Mouse (Mus musculus) CH12.LX (cell line): ENCODE results near the gene Farp1. TPM values are rescaled to one million over a fixed set of nuclear protein-coding genes. Genes with fewer than 3 reads are reported as not detected.

Experiments
- DNase-seq: peaks from one replicate; pipeline ENCODE4 v3.0.0-alpha.2; 2013; ENCODE audit errors: extremely low read depth
- H3K27ac ChIP-seq: 2 replicates; pipeline ENCODE4 v1.5.1; 2012; ENCODE audit warnings: low read depth, mild to moderate bottlenecking, control low read depth, moderate library complexity; ENCODE audit not compliant: insufficient read depth
- H3K27me3 ChIP-seq: replicated peaks from 2 replicates; pipeline ENCODE3; 2012; ENCODE audit warnings: inconsistent platforms
- H3K36me3 ChIP-seq, 2 experiments: replicated peaks in 1 of 2; 2 replicates each; pipeline versions ENCODE3 to v1.6.1; 2012; ENCODE audit warnings: inconsistent platforms in 1 of 2, low read length in 1 of 2, mild to moderate bottlenecking in 1 of 2, mixed read lengths in 1 of 2, moderate library complexity in 1 of 2; ENCODE audit not compliant: control insufficient read depth in 1 of 2, insufficient read depth in 1 of 2
- H3K4me1 ChIP-seq, 2 experiments: 2 replicates each; pipeline ENCODE4 v1.6.1; 2012; ENCODE audit warnings: inconsistent platforms in 1 of 2, moderate library complexity in 1 of 2; ENCODE audit not compliant: insufficient read depth in 2 of 2, control insufficient read depth in 1 of 2
- H3K4me2 ChIP-seq: 2 replicates; pipeline ENCODE4 v1.6.1; 2012; ENCODE audit warnings: low read depth, mild to moderate bottlenecking, control low read depth; ENCODE audit not compliant: poor library complexity, insufficient read depth, severe bottlenecking
- H3K4me3 ChIP-seq, 3 experiments: fragments of 150-350 bp in 1 of 3; sonication (generic) in 1 of 3; replicated peaks in 1 of 3; 2 replicates each; pipeline versions ENCODE3 to v1.5.1; 2011 to 2012; ENCODE audit warnings: low read depth in 2 of 3, low read length in 2 of 3, mild to moderate bottlenecking in 2 of 3, moderate library complexity in 2 of 3, control low read depth in 1 of 3, improper control_type of control experiment in 1 of 3, inconsistent platforms in 1 of 3, mixed read lengths in 1 of 3; ENCODE audit not compliant: poor library complexity in 1 of 3
- H3K79me2 ChIP-seq: replicated peaks from 2 replicates; pipeline ENCODE4 v1.6.1; 2012; ENCODE audit warnings: mild to moderate bottlenecking, moderate library complexity; ENCODE audit not compliant: control insufficient read depth, poor library complexity, insufficient read depth, severe bottlenecking; ENCODE audit errors: extremely low read depth
- H3K9ac ChIP-seq: 2 replicates; pipeline ENCODE4 v1.6.1; 2012; ENCODE audit warnings: low read depth, mild to moderate bottlenecking, control low read depth, moderate library complexity; ENCODE audit not compliant: insufficient read depth
- H3K9me3 ChIP-seq: replicated peaks from 2 replicates; pipeline ENCODE3; 2012; ENCODE audit warnings: low read length, inconsistent platforms, mixed read lengths
- CHD1 ChIP-seq: IDR thresholded peaks from 2 replicates; pipeline ENCODE4 v1.6.1; 2012; ENCODE audit warnings: low read depth, low read length, improper control_type of control experiment, inconsistent platforms
- EP300 ChIP-seq: IDR thresholded peaks from 2 replicates; pipeline ENCODE4 v1.6.1; 2011; ENCODE audit warnings: low read length, improper control_type of control experiment
- ETS1 ChIP-seq: conservative IDR thresholded peaks from 2 replicates; pipeline ENCODE4 v1.6.1; 2012; ENCODE audit warnings: low read depth, mild to moderate bottlenecking, inconsistent platforms, low read length, improper control_type of control experiment, moderate library complexity
- HCFC1 ChIP-seq: IDR thresholded peaks from 2 replicates; pipeline ENCODE4 v1.6.1; 2012; ENCODE audit warnings: low read depth, mild to moderate bottlenecking, inconsistent platforms, low read length, improper control_type of control experiment
- IRF4 ChIP-seq: IDR thresholded peaks from 2 replicates; pipeline ENCODE4 v1.6.1; 2014; ENCODE audit warnings: low read depth, mild to moderate bottlenecking, inconsistent platforms, low read length, improper control_type of control experiment
- JUND ChIP-seq: conservative IDR thresholded peaks from 2 replicates; pipeline ENCODE4 v1.6.1; 2011; ENCODE audit warnings: low read depth, low read length, improper control_type of control experiment
- KAT2A ChIP-seq: IDR thresholded peaks from 2 replicates; pipeline ENCODE4 v1.6.1; 2012; ENCODE audit warnings: low read length, improper control_type of control experiment, inconsistent platforms; ENCODE audit not compliant: insufficient replicate concordance
- NRF1 ChIP-seq: IDR thresholded peaks from 2 replicates; pipeline ENCODE4 v1.6.1; 2014; ENCODE audit warnings: low read depth, mild to moderate bottlenecking, inconsistent platforms, low read length, improper control_type of control experiment, moderate library complexity
- RAD21 ChIP-seq: IDR thresholded peaks from 2 replicates; pipeline ENCODE4 v1.6.1; 2011; ENCODE audit warnings: low read depth, mild to moderate bottlenecking, low read length, improper control_type of control experiment, moderate library complexity
- TCF12 ChIP-seq: IDR thresholded peaks from 2 replicates; pipeline ENCODE4 v1.6.1; 2014; ENCODE audit warnings: low read depth, mild to moderate bottlenecking, inconsistent platforms, low read length, improper control_type of control experiment
- ZC3H11A ChIP-seq: IDR thresholded peaks from 2 replicates; pipeline ENCODE4 v1.6.1; 2012; ENCODE audit warnings: low read depth, mild to moderate bottlenecking, inconsistent platforms, low read length, improper control_type of control experiment
- ZKSCAN1 ChIP-seq: IDR thresholded peaks from 2 replicates; pipeline ENCODE4 v1.6.1; 2012; ENCODE audit warnings: low read depth, inconsistent platforms, low read length, improper control_type of control experiment, borderline replicate concordance
- dilution Hi-C: fragments of 300-500 bp; cut with MboI; formaldehyde crosslinking; loops from 2 replicates; pipeline ENCODE4 v1.14.3; 2020; ENCODE audit warnings: low sequenced_read_pairs; ENCODE audit not compliant: extremely low pct_unique_long_range_greater_than_20kb, extremely low pct_ligation_motif_present
- in situ Hi-C: fragments of 300-500 bp; cut with MboI; formaldehyde crosslinking; loops from 3 replicates; pipeline ENCODE4 v1.14.3; 2019; ENCODE audit warnings: low sequenced_read_pairs, low pct_ligation_motif_present, low pct_unique_long_range_greater_than_20kb, mixed read lengths
- polyA plus RNA-seq: library from polyadenylated mRNA; unstranded; fragments of >175 nt; gene quantifications from 2 replicates; pipeline ENCODE4 v1.2.1, GENCODE M21; 2012; ENCODE audit warnings: low read depth; ENCODE audit not compliant: insufficient read length
- total RNA-seq, 2 experiments: library from RNA; depleted of rRNA; stranded (reverse); fragments of 300-350 nt in 1 of 2; fragments of >200 nt in 1 of 2; gene quantifications; 2 replicates each; pipeline ENCODE4 v1.2.3; 2012 to 2014

The Farp1 gene
- total and polyA plus RNA-seq, 3 experiments, result 2.4 to 10.3 (median 2.5) TPM

- Histone ChIP-seq H3K4me3 (no peak overlapping the region), H3K4me1 (peaks cover 5 to 18% of the 10 kb centered on the region in 2 experiments; a peak in 3 of 4 replicates), H3K79me2 (no peaks in the 10 kb centered on the region), H3K36me3 (peaks cover 0 to 36% of the 10 kb centered on the region in 2 experiments), H3K9ac (no peak overlapping the region), H3K4me2 (no peak overlapping the region), H3K9me3 (no peaks in the 10 kb centered on the region), H3K27ac (no peak overlapping the region), H3K27me3 (no peaks in the 10 kb centered on the region)
- dilution Hi-C loops, result no loop called here
- TF ChIP-seq JUND (no peak), KAT2A (no peak), ZKSCAN1 (no peak), ZC3H11A (no peak), RAD21 (no peak), HCFC1 (no peak), ETS1 (no peak), TCF12 (no peak), CHD1 (no peak)
- no peak for DNase-seq
- in situ Hi-C loops, result no loop called here
These were observed 71.9 kb downstream of the Farp1 start for GRCm38 (mm10) chr14:121106906-121107305.

GRCm38 (mm10) chr14:121107707-121108285, 72.8 kb downstream of the Farp1 start:
- Histone ChIP-seq H3K9ac (no peak overlapping the region), H3K4me1 (peaks cover 2 to 10% of the 10 kb centered on the region in 2 experiments; a peak in 3 of 4 replicates), H3K27me3 (no peaks in the 10 kb centered on the region), H3K36me3 (peaks cover 0 to 36% of the 10 kb centered on the region in 2 experiments), H3K9me3 (no peaks in the 10 kb centered on the region), H3K4me3 (no peak overlapping the region), H3K4me2 (no peak overlapping the region), H3K27ac (no peak overlapping the region), H3K79me2 (no peaks in the 10 kb centered on the region)
- dilution Hi-C loops, result no loop called here
- in situ Hi-C loops, result no loop called here
- no peak for DNase-seq
- TF ChIP-seq ETS1, result no peak
- no peak for TF ChIP-seq NRF1
- TF ChIP-seq EP300, result no peak

DNA sequence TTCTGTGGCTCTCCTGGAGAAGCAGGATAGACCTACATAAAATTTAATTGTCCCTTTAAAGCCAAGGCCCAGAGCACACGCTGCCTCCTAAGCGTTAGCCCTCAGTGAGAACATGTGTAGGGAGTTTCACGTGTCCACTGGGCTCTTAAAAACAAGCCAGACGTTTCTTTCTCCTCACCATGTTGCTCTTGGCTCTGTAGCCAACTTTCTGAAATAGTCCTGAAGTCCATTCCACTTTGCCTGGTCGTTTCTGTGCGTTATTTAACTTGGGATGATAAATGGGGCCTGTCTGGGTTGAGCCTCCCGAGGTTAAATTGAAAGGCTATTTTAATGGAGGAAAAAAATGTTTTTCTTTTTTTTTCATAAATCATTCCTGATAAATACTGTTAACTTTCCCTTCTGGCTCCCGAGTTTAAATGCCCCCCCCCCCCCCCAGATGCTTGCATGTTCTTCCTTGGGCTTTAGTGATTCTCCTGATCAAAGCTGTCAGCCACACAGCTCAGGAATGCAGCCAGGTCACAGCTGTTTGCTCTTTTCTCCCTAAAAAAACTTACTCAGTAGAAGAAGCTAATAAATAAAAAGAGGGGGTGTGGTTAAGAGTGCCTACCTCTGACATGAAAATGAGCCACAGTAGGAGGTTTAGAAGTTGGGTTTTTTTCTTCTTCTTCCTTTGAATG, 73.6 kb downstream of the Farp1 start:
- no peaks in the 10 kb centered on the region for H3K27me3 ChIP-seq
- in situ Hi-C loops (no loop called here), dilution Hi-C loops (no loop called here)
- DNase-seq, result no peak
- H3K79me2 ChIP-seq, result no peaks in the 10 kb centered on the region
- TF ChIP-seq IRF4 (no peak), ZC3H11A (no peak)
- peaks cover 0 to 6% of the 10 kb centered on the region in 2 experiments; a peak in 2 of 4 replicates for H3K4me1 ChIP-seq
- peaks cover 0 to 32% of the 10 kb centered on the region in 2 experiments for H3K36me3 ChIP-seq
- no peak overlapping the region for H3K4me2 ChIP-seq
- no peak overlapping the region for H3K9ac ChIP-seq
- no peaks in the 10 kb centered on the region for H3K9me3 ChIP-seq
- no peak overlapping the region for H3K4me3 ChIP-seq
- no peak overlapping the region for H3K27ac ChIP-seq
